Mouse (Mus musculus): ENCODE measurements around the gene Rab6b. TPM values are rescaled to one million over a fixed set of nuclear protein-coding genes. Genes with fewer than 3 reads are reported as not detected.

Rab6b gene
- polyA plus RNA-seq, 1 experiment from 2014 or later, result 12.3 TPM

GRCm38 (mm10) chr9:103124746-103125145, 13.2 kb downstream of the Rab6b start:
- WGBS, result 84% methylated on average over 4 of the region's 4 CpGs
- no peak for DNase-seq (ENCODE audit: low spot score)
- Histone ChIP-seq H3K27me3 (ENCODE audit: low read depth, poor library complexity, severe bottlenecking) (no peaks in the 10 kb centered on the region), H3K27ac (replicated peaks) (no peak overlapping the region), H3K4me3 (no peak overlapping the region), H3K9me3 (replicated peaks) (no peaks in the 10 kb centered on the region), H3K4me1 (peaks cover 16% of the 10 kb centered on the region), H3K36me3 (peaks cover 18% of the 10 kb centered on the region)

- no peak for DNase-seq (ENCODE audit: low spot score)
- H3K27ac ChIP-seq (replicated peaks), result peak overlapping the region; percentile 77
- peaks cover 12% of the 10 kb centered on the region for H3K36me3 ChIP-seq
- no peaks in the 10 kb centered on the region for H3K27me3 ChIP-seq (ENCODE audit: low read depth, poor library complexity, severe bottlenecking)
- no peak overlapping the region for H3K4me3 ChIP-seq
- H3K4me1 ChIP-seq, result peaks cover 48% of the 10 kb centered on the region
- H3K9me3 ChIP-seq (replicated peaks), result no peaks in the 10 kb centered on the region
- 20% methylated on average over 6 of the region's 6 CpGs for WGBS
Observed at GRCm38 (mm10) chr9:103133493-103134124, 22.0 kb downstream of the Rab6b start.

- Histone ChIP-seq H3K27ac (replicated peaks) (peak overlapping the region; percentile 77), H3K9me3 (replicated peaks) (no peaks in the 10 kb centered on the region), H3K4me3 (no peak overlapping the region), H3K27me3 (ENCODE audit: low read depth, poor library complexity, severe bottlenecking) (no peaks in the 10 kb centered on the region), H3K4me1 (peaks cover 55% of the 10 kb centered on the region), H3K36me3 (peaks cover 3% of the 10 kb centered on the region)
- 66% methylated on average over 9 of the region's 9 CpGs for WGBS
- DNase-seq (ENCODE audit: low spot score), result no peak
Observed at GRCm38 (mm10) chr9:103134450-103135030, 23.0 kb downstream of the Rab6b start.

GRCm38 (mm10) chr9:103139481-103139880, 27.9 kb downstream of the Rab6b start:
- WGBS, result 78% methylated on average over 6 of the region's 6 CpGs
- H3K9me3 ChIP-seq (replicated peaks), result no peaks in the 10 kb centered on the region
- peaks cover 23% of the 10 kb centered on the region for H3K36me3 ChIP-seq
- H3K27ac ChIP-seq (replicated peaks), result no peak overlapping the region
- no peaks in the 10 kb centered on the region for H3K27me3 ChIP-seq (ENCODE audit: low read depth, poor library complexity, severe bottlenecking)
- no peak for DNase-seq (ENCODE audit: low spot score)
- no peak overlapping the region for H3K4me3 ChIP-seq
- H3K4me1 ChIP-seq, result peaks cover 42% of the 10 kb centered on the region

- Histone ChIP-seq H3K27ac (replicated peaks) (0 out of 2 replicates have a peak overlapping the region, but pooled peaks have one; percentile 0), H3K9me3 (replicated peaks) (no peaks in the 10 kb centered on the region), H3K4me1 (peaks cover 43% of the 10 kb centered on the region), H3K4me3 (no peak overlapping the region), H3K36me3 (peaks cover 23% of the 10 kb centered on the region), H3K27me3 (ENCODE audit: low read depth, poor library complexity, severe bottlenecking) (no peaks in the 10 kb centered on the region)
- DNase-seq (ENCODE audit: low spot score), result no peak
- 91% methylated on average over 6 of the region's 6 CpGs for WGBS
Observed at GRCm38 (mm10) chr9:103140384-103140783, 28.8 kb downstream of the Rab6b start.

GRCm38 (mm10) chr9:103141266-103141665, 29.7 kb downstream of the Rab6b start:
- Histone ChIP-seq H3K27me3 (ENCODE audit: low read depth, poor library complexity, severe bottlenecking) (no peaks in the 10 kb centered on the region), H3K9me3 (replicated peaks) (no peaks in the 10 kb centered on the region), H3K4me3 (no peak overlapping the region), H3K27ac (replicated peaks) (no peak overlapping the region), H3K36me3 (peaks cover 23% of the 10 kb centered on the region), H3K4me1 (peaks cover 46% of the 10 kb centered on the region)
- WGBS, result 87% methylated on average over 7 of the region's 7 CpGs
- no peak for DNase-seq (ENCODE audit: low spot score)

GRCm38 (mm10) chr9:103143881-103144280, 32.3 kb downstream of the Rab6b start:
- Histone ChIP-seq H3K9me3 (replicated peaks) (no peaks in the 10 kb centered on the region), H3K4me3 (no peak overlapping the region), H3K4me1 (peaks cover 50% of the 10 kb centered on the region), H3K27ac (replicated peaks) (peak overlapping the region; percentile 70), H3K36me3 (peaks cover 23% of the 10 kb centered on the region), H3K27me3 (ENCODE audit: low read depth, poor library complexity, severe bottlenecking) (no peaks in the 10 kb centered on the region)
- WGBS, result 70% methylated on average over 4 of the region's 4 CpGs
- DNase-seq (ENCODE audit: low spot score), result no peak

GRCm38 (mm10) chr9:103145351-103145750, 33.8 kb downstream of the Rab6b start:
- no peak for DNase-seq (ENCODE audit: low spot score)
- H3K4me1 ChIP-seq, result peaks cover 39% of the 10 kb centered on the region
- H3K36me3 ChIP-seq, result peaks cover 23% of the 10 kb centered on the region
- WGBS, result 64% methylated on average over 5 of the region's 5 CpGs
- H3K27ac ChIP-seq (replicated peaks), result peak overlapping the region; percentile 72
- H3K9me3 ChIP-seq (replicated peaks), result no peaks in the 10 kb centered on the region
- H3K4me3 ChIP-seq, result no peak overlapping the region
- no peaks in the 10 kb centered on the region for H3K27me3 ChIP-seq (ENCODE audit: low read depth, poor library complexity, severe bottlenecking)

- peaks cover 39% of the 10 kb centered on the region for H3K4me1 ChIP-seq
- H3K27me3 ChIP-seq (ENCODE audit: low read depth, poor library complexity, severe bottlenecking), result no peaks in the 10 kb centered on the region
- peak overlapping the region; percentile 72; the same call in 1 of the 2 replicates for H3K27ac ChIP-seq (replicated peaks)
- no peaks in the 10 kb centered on the region for H3K9me3 ChIP-seq (replicated peaks)
- no peak overlapping the region for H3K4me3 ChIP-seq
- WGBS, result 86% methylated on average over 10 of the region's 10 CpGs
- DNase-seq (ENCODE audit: low spot score), result no peak
- H3K36me3 ChIP-seq, result peaks cover 17% of the 10 kb centered on the region
Observed at GRCm38 (mm10) chr9:103146257-103146656, 34.7 kb downstream of the Rab6b start.

GRCm38 (mm10) chr9:103146703-103147102, 35.1 kb downstream of the Rab6b start:
- Histone ChIP-seq H3K27ac (replicated peaks) (peak overlapping the region; percentile 43; the same call in 1 of the 2 replicates), H3K4me3 (no peak overlapping the region), H3K27me3 (ENCODE audit: low read depth, poor library complexity, severe bottlenecking) (no peaks in the 10 kb centered on the region), H3K9me3 (replicated peaks) (no peaks in the 10 kb centered on the region), H3K36me3 (peaks cover 12% of the 10 kb centered on the region), H3K4me1 (peaks cover 39% of the 10 kb centered on the region)
- DNase-seq (ENCODE audit: low spot score), result peak; percentile 26
- 48% methylated on average over 9 of the region's 9 CpGs for WGBS

- WGBS, result 79% methylated on average over 13 of the region's 13 CpGs
- Histone ChIP-seq H3K36me3 (peaks cover 12% of the 10 kb centered on the region), H3K9me3 (replicated peaks) (no peaks in the 10 kb centered on the region), H3K27ac (replicated peaks) (peak overlapping the region; percentile 43; the same call in 1 of the 2 replicates), H3K4me1 (peaks cover 39% of the 10 kb centered on the region), H3K4me3 (no peak overlapping the region), H3K27me3 (ENCODE audit: low read depth, poor library complexity, severe bottlenecking) (no peaks in the 10 kb centered on the region)
- DNase-seq (ENCODE audit: low spot score), result no peak
Observed at GRCm38 (mm10) chr9:103147103-103147502, 35.5 kb downstream of the Rab6b start.

GRCm38 (mm10) chr9:103149074-103149799, 37.6 kb downstream of the Rab6b start:
- WGBS, result 90% methylated on average over 12 of the region's 12 CpGs
- peaks cover 39% of the 10 kb centered on the region for H3K4me1 ChIP-seq
- no peak for DNase-seq (ENCODE audit: low spot score)
- peak overlapping the region; percentile 2; the same call in 1 of the 2 replicates for H3K27ac ChIP-seq (replicated peaks)
- no peaks in the 10 kb centered on the region for H3K9me3 ChIP-seq (replicated peaks)
- H3K27me3 ChIP-seq (ENCODE audit: low read depth, poor library complexity, severe bottlenecking), result no peaks in the 10 kb centered on the region
- H3K4me3 ChIP-seq, result no peak overlapping the region
- H3K36me3 ChIP-seq, result peaks cover 2% of the 10 kb centered on the region; the same call in 1 of the 2 replicates

GRCm38 (mm10) chr9:103153286-103153685, 41.7 kb downstream of the Rab6b start:
- Histone ChIP-seq H3K4me1 (peaks cover 14% of the 10 kb centered on the region), H3K9me3 (replicated peaks) (no peaks in the 10 kb centered on the region), H3K27ac (replicated peaks) (no peak overlapping the region), H3K36me3 (peaks cover 8% of the 10 kb centered on the region; the same call in 1 of the 2 replicates), H3K27me3 (ENCODE audit: low read depth, poor library complexity, severe bottlenecking) (no peaks in the 10 kb centered on the region), H3K4me3 (no peak overlapping the region)
- 88% methylated on average over 5 of the region's 5 CpGs for WGBS
- DNase-seq (ENCODE audit: low spot score), result no peak

All from midbrain, embryonic 10.5 days (tissue).